Mouse (Mus musculus) adrenal gland, adult 8-10 months (tissue): ENCODE results near the gene Akr1a1. TPM values are rescaled to one million over a fixed set of nuclear protein-coding genes. Genes with fewer than 3 reads are reported as not detected.

Experiments
- total RNA-seq, 4 experiments: library from RNA; stranded (reverse); gene quantifications; 2 replicates each; pipeline ENCODE4 v1.2.4; 2022

Akr1a1 gene
- total RNA-seq, 4 experiments from 2014 or later = 829 to 1,005 (median 899) TPM

Other genes with a start within 250 kb of the Akr1a1 start
- 10 to 100 TPM; 34.5 to 54.7 (median 45.6) TPM for gene Mast2, start 187.5 kb downstream of the Akr1a1 start, total RNA-seq
- 10 to 100 TPM; 22.1 to 23.2 (median 22.2) TPM for gene Ipp, start 144.1 kb downstream of the Akr1a1 start, total RNA-seq
- gene Tmem69, start 95.7 kb downstream of the Akr1a1 start, total RNA-seq = 10 to 100 TPM; 16.1 to 29.8 (median 21.6) TPM
- gene Gpbp1l1, start 94.0 kb downstream of the Akr1a1 start, total RNA-seq = 10 to 100 TPM; 68.8 to 86.0 (median 75.5) TPM
- gene Ccdc17, start 55.0 kb downstream of the Akr1a1 start, total RNA-seq = 10 to 100 TPM in 3 of 4 experiments, 1 to 10 TPM in 1; 10.0 to 22.7 (median 17.9) TPM
- gene Nasp, start 23.7 kb downstream of the Akr1a1 start, total RNA-seq = 10 to 100 TPM; 20.6 to 24.4 (median 22.7) TPM
- gene Prdx1, start 33.9 kb upstream of the Akr1a1 start, total RNA-seq = 100 to 1,000 TPM; 514 to 868 (median 646) TPM
- 10 to 100 TPM; 29.5 to 35.2 (median 31.7) TPM for gene Mmachc, start 56.7 kb upstream of the Akr1a1 start, total RNA-seq
- 10 to 100 TPM; 17.2 to 34.6 (median 20.9) TPM for gene Ccdc163, start 56.8 kb upstream of the Akr1a1 start, total RNA-seq
- 1 to 10 TPM; 4.9 to 6.8 (median 6.7) TPM for gene Tesk2, start 69.3 kb upstream of the Akr1a1 start, total RNA-seq
- 10 to 100 TPM; 22.0 to 25.3 (median 22.4) TPM for gene Toe1, start 156.0 kb upstream of the Akr1a1 start, total RNA-seq
- gene Mutyh, start 156.0 kb upstream of the Akr1a1 start, total RNA-seq = 10 to 100 TPM in 1 of 4 experiments, 1 to 10 TPM in 3; 3.5 to 15.4 (median 6.8) TPM
- gene Hpdl, start 170.0 kb upstream of the Akr1a1 start, total RNA-seq = 1 to 10 TPM; 1.6 to 3.4 (median 3.0) TPM
- 1 to 10 TPM; 4.9 to 7.2 (median 5.6) TPM for gene Zswim5, start 225.7 kb upstream of the Akr1a1 start, total RNA-seq